Mouse (Mus musculus) ovary, postnatal 10 days (tissue): Measurements from ENCODE around the gene Slc12a1.
"Not testable (repeated sequence)": the region's sequence is repeated elsewhere in the genome, so short reads cannot be mapped to it uniquely, and the experiment has no call there.

Source experiments
- DNase-seq: peaks from one replicate; pipeline ENCODE4 v3.0.0; 2022; ENCODE audit warnings: low spot score

The Slc12a1 gene

DNA sequence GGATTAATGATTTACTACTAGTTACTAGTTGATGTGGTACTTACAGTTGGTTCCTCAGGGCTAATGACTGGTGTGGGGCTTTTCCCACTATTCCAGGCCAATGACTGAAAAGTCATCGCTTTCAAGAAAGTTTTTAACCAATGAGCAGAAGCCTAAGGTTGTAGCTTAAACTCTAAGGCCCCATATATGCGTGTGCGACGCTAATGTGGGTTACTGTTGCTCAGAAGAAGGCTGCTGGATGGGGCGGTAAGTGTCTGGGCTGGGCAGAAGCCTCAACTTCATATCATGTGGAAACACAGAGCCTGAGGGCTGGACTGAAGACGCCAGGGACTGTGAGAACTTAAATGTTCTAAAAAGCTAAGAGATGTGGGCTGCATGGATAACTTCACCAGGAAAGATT is at the start of gene Slc12a1:
Gene Slc12a1 (plus strand): TSS at position 118 of the 400 bp plus-strand sequence.
- no peak for DNase-seq

DNA sequence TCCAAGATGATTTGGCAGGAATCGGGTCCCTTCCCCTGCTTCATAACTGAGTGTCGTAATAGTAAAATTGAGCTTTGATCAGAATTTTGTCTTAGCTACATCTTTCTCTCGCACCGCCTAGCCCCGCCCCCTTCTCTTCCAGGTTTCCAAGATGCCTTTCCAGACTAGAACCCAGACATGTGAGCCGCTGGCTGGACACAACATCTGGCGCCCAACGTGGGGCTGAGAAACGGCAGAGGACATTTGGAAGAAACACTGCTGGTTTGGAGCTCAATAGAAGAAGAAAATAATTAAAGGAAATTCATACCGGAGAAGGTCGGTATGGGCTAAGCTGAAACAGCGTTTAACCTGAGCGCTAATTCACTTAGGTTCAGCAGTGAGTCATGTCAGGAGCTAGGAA is 47.8 kb upstream of the Slc12a1 start:
- DNase-seq = not testable (repeated sequence)

DNA sequence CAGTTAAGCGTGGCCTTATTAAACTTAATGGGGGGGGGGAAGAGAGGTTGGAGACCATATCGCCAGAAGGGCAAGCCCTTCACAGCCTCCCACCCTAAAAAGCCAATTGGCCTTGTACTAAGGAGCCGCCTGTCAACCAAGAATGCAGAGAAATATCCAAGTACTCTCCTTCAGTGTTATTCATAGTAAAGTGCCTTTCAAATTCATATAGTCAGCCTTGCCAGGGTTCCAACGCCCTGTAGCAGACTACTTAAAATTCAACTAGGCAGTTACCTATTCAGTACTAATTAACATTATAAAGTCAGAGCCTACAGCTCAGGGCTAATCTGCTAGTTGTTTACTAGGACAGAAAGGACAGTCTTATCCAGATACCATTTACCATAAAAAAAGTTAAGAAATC is 45.8 kb upstream of the Slc12a1 start:
- DNase-seq = not testable (repeated sequence)

DNA sequence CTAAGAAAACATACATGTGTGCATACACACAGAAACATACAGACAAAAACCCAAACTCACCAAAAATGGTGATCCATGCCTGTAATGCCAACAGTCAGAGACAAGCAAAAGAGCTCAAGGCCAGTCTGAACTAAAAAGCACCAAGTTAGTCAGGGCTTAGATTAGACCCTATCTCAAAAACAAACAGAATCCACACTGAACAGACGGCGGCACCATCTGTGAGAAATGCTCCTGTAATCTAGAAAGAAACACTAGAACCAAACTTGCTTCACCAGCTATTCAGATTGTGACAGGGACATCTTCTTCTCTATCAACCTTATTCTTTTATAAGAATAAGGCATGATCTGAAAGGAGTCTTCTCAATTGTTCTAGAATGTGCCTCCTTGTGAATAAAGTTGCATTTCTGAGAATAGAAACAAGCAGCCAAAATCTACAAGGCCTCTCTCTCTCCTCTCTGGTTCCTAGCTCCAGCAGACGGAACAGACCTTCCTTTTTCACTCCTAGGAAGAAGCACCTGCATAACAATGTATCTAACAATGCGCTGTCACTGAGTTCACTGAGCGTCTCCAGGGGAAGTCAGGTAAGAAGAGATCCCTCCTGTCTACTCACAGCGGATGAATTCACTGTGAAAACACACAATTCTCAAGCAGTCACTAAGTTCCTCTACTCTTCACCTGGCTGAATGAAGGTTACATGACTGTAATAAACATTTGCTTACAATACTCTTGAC is 32.8 kb upstream of the Slc12a1 start:
- no peak for DNase-seq

DNA sequence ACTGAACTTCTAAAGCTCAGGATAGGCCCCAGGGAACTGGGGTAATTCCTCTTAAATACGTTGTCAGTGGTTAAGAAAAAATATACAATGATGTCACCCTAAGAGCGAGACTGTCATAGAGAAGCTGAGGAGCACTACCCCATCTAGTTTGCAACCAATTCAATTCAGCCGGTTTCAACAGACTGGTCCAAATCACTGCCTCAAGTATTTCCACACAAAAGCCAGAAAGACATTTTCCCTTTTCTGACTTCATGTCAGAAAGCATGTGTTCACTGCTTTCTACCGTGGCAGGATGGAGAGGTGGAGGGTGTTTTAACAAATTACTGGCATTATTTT is 30.0 kb upstream of the Slc12a1 start:
- no peak for DNase-seq

DNA sequence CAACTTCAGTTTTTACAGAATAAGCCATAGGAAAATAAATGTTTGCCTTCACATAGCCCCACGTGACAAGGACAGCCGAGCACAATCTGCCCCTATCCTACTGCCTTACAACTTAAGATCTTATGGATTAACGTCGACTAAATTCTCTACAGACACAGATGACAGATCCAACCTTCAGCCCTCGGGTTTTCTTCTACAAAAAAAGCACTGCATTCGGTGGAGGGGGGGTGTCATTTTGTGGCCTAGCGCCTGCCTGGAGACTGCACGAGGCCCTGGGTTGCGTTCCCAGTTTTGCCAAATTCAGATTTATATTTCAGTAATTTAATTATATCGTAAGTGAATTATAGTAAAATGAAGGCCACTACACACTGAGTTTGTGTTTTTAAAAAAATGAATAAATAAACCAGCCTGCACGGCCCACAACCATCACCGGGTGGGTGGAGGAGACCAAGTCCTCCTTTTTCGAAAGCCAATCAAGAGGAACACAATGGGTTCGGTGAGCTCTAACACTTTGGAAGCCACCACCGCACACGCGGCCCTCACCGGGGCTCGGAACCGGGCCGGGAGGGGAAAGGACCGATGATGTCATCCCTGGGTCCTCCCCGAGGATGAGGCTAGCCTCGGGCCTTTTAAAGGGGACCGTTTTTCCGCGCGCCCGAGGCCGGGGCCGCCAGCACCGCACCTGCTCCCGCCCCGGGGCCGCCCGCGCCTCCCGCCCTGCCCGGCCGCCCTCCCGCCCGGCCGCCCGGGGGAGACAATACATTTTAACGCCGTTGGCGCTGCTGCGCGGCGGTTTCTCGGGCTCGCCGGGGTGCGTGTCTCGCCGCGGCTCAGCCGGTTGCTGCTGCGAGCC is 29.5 kb upstream of the Slc12a1 start:
- DNase-seq = peak; percentile 41

DNA sequence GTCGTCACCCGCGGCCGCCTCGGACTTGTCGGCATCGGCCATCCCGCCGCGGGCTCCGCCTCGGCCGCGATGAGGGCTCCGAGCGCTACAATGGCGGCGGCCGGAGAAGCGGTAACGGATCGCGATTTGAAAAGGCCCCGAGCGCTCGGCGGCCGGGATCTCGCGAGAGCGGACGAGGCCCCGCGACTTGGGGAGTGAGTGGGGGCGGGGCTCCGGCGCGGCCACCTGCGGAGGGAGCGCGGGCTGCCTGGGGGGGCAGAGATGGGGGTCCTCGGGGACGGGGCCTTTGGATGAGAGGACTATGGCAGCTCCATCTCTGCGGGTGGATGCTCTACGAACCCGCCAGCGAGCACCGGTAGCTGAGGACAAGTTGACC is 28.8 kb upstream of the Slc12a1 start, which contains the start of gene Myef2:
Gene Myef2 (minus strand): TSS at position 185 of the 376 bp plus-strand sequence.
- peak; percentile 70 for DNase-seq

DNA sequence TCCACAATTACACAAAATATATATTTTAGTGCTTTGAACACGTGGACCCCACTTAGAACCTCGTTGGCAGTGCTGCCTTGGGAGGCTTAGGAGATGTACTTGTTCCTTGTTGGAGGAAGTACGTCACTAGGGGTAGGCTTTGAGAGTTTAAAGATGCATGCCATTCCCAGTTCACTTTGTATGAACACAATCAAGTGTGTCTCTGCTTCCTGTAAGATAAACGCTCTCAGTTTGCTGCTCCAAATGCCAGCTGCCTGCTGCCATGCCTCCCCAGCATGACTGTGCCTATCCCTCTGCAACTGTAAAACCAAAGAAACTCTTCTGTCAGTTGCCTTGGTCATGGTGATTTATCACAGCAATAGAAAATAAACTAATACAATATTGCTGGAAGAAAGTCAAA is 26.5 kb upstream of the Slc12a1 start:
- no peak for DNase-seq

DNA sequence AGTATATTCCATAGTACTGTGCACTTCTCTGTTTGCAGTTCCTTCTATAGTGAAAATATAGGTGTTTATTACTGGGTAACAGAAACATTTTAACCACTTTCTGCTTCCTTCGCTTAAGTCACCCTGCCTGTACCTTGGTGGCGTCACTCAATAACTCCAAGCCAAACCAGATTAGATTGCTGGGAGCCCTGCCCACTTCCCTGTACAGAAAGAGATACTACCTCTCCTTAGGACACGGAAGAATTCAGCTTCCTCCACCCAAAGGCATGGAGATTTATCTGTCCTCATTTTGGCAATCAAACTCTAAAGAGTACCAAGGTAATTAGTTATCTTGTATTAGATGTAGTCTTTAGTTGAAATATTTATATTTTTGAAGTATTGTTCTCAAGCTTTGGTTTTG is 25.5 kb upstream of the Slc12a1 start:
- no peak for DNase-seq

DNA sequence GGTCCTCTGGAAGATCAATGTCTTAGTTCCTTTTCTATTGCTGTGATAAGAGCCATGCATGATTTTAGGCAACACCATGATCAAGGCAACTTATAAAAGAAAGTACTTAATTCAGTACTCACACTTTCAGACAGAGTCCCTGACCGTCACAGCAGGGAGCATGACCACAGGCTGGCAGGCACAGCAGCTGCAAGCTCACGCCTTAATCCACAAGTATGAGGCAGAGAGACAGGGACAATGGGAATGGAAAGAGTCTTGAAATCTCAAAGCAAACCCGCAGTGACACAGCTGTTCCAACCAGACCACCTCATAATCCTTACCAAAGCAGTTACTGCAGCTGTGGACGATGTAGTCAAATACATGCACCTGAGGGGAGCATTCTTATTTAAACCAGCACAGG is 18.2 kb upstream of the Slc12a1 start:
- no peak for DNase-seq

DNA sequence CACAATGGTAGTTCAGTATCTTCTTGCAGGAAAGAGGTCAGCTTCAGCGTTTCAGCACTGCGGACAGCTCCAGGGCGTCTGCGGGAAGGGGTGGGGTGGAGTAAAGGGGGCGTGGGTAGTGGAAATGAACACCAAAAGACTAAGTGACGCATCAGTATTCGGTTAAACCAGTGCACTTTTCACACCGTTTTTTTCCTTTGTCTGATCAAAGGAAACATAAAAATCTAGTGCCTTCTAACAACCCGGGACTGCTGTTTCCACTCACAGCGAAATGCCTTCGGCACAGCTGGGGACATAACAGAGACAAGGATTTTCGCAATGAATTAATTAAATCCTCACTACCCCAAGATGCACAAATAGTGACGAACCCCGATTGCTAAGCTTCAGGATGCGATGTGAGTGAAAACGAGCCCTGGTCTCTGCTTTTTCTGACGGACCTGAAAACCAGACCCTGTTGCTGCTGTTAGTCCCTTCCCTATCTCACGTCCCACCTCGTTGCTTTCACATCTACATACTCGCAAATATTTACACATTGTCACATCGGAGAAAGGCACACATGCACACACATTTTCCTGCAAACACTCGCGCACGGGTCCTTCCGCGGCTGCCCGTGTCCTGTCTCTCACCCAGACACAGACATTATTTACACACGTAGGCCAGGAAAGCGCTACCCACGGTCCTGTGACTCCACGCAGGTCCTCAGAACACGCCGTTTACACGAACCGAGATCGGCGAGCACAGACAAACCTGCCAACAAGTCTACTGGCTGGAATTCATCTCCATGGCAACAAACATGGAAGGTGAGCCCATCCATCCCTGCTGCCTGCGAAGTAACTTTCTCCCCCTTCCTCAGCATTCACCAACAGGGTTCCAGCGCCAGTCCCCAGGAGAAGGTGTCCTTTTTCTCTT is 16.1 kb upstream of the Slc12a1 start, which contains the start of gene Ctxn2:
Gene Ctxn2 (plus strand): TSS at position 790 of the 909 bp plus-strand sequence.
- DNase-seq = peak; percentile 73

DNA sequence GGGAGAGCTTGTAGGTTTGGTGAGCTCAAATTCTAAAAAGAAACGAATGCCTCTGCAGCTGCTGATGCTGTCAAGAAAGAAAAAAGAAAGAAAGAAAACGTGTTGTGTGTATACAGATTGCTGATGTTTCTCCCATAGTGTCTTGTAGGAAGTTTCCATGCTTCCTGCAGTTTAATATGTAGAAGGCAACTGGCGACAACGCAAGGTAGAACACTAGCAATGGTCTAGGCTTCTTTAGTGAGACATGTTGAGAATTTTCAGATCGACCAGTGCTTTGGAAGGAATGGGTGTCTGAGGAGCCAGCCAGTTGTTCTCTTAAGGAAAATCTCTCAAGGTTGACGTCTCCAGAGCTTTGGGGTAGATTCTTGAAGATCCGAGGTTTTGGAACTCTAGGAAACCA is 15.5 kb upstream of the Slc12a1 start:
- DNase-seq = no peak

DNA sequence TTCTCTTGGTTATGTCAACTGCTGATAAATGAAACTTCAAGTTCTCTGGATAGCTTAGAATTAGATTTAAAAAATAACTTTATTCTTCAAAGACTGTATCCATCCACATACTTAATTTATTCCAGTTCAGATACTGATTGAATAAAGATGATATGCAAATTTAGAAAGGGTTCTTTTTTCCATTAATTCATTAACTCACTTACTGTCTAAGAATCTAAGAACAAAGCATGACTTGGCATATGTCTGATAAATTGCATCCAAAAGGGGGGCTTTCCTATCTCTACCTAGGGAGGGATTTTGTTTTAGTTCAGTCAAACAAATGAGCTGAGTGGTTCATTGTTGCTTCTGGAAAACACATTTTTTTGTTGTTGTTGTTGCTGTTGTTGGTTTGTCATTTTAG is 10.0 kb upstream of the Slc12a1 start:
- no peak for DNase-seq

DNA sequence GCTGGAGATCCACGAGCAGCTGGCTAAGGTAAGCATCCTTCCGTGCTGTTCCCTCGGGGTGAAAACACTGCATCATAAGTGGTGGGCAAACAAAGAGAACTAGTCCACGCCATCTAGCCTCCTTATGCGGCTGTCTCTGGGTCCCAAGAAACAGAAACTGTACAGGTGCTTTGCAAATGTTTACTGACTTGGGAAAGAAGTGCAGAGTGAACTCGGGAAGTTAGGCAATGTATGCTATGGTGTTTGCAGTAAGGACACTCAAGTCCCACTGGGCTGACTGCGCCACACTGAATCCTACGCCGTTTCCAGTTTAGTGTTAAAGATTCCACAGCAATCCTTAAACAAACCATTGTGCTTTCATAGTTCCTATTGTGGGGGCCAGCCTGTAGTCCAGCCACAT is 2.0 kb downstream of the Slc12a1 start:
- DNase-seq = no peak

DNA sequence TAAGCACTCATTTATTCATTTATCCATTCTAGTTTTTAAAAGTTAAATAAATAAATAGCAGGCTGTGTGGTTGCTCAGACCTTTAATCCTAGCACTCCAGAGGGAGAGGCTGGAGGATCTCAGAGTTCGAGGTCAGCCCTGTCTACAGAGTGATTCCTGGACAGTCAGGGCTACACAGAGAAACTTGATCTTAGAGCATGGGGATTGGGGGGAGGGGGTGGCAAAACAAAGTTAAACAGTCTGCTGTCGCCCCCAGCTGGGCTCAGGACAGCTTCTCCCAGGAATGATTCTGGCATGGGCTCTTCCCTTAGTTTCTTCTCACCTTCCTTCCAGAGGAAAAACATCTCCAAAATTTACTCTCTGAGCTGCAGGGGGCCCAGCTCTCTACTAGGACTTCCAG is 3.2 kb downstream of the Slc12a1 start:
- DNase-seq = no peak

DNA sequence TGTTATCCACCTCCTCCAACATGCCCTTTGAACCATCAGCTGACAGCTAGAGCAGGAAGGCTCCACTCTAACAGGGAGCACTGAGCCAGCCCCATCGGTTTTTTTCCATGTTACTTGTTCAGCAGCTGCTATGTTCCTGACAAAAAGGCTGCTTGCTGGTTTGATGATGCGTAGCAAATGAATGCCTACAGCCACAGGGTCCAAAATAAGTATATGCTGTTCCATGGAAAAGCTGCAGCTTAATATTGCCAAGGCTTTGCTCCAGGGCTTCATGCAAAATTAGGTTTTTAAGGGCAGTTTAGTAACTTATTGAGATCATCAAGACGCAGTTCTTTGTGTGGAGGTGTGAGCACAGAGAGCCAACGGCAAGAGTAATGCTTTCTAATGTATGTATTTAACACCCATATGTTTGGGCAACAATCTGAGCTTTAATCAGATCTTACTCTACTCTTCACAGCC is 9.7 kb downstream of the Slc12a1 start:
- no peak for DNase-seq

DNA sequence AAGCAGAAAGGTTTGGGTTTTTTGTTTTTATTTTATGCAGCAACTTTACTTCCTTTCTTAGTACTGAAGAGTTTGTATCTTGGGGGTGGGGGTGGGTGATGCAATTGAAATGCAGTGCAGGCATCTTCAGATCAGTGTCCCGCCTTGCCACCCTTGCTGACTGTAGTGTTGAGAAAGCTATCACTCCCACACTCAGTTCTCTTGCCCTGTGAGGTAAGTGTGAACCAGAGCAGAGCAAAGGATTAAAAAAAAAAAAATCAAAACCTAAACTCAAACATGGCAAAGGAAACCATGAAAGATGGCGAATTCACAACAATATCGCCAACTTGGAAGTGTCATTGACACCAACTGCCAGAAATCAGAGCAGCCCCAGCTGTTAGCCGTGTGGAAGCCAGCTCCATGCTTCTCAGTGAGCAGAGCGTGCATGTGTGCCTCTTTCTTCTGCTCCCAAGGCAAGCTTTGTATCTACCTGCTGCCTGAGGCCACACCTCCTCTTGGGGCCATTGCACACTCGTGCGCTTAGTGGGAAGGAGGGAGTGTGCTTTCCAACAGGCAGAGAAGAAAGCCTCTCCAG is 26.0 kb downstream of the Slc12a1 start:
- no peak for DNase-seq

DNA sequence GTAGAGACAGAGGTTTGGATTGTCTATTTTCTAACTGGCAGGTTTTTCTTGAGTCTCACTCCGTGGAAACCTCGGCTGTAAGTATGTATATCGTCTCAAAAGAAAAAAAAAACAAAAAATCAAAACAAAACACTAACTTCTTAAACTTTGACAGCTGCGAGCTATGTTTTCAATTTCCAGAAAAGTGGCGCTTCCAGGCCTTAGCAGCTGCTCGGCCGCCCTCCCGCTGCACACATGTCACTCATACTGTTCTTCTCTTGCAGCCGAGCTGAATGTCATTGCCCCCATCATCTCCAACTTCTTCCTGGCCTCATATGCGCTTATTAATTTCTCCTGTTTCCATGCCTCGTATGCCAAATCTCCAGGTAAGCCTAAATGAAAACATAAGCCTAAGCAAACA is 35.6 kb downstream of the Slc12a1 start:
- no peak for DNase-seq

DNA sequence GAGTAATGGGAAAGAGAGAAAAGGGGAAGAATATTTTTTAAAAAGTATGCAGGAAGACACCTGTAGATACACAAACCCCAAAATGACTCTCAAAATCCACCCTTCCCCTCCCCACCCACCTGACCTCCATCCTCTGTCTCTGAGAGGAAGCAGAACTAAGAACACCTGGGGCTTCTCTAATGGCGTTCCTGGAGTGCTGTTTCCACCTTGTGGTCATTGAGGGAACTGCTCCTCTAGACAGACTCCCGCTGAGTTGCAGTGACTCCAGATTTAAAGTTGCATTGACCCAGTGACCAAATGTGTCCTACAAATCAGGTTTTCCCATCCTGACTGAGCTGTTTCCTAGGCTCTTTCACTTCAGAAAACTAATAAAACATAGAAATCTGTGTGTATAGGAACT is 36.9 kb downstream of the Slc12a1 start:
- peak; percentile 24 for DNase-seq

DNA sequence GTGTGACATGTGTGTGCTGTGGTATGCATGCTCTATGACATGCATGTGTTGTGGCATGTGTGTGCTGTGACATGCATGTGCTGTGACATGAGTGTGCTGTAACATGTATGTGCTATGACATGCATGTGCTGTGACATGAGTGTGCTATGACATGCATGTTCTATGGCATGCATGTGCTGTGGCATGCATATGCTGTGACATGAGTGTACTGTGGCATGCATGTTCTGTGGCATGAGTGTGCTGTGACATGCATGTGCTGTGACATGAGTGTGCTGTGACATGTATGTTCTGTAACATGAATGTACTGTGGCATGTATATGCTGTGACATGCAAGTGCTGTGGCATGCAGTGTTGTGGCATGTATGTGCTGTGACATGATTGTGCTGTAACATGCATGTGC is 40.6 kb downstream of the Slc12a1 start:
- DNase-seq = no peak

DNA sequence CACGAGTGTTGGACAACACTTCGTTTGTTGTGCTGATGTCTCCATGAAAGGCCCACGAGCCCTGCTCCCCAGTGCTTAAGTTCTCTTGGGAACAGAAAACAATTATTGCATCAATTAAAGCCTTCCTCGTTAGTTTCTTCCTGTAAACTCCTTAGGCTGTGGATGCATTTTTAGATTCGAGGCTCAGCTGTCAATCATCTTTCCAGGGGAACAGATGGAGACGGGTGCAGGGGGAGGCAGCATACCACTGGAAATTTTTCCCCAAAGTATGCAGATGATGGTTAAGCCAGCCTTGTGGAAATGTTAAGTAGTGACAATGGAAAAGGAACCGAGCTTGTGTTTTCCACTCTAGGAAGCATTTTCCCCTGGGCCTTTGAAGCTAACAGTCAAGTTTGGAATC is 44.5 kb downstream of the Slc12a1 start:
- DNase-seq = no peak
